Comparison of ENCODE assay signal across 9 mouse cellular contexts in the genomic region with DNA sequence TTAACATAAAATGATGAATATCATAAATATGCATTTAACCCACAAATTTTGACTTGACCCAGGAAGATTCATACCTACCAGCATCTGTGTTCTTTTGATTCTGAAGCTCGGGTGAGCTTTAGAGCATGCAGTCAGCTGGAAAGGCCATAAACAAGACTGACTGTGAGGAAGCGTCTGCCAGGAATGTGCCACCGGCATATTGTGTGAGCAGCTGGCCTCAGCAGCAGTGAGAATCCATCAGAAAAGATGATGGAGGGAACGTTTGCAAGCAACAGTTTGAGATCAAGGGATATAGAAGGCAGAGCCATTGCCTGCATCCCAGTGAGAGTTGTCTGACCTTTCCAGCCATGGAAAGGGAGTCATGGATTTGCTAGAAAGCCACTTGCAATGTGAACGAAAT.
DNase-seq lines count a peak whose midpoint lies in the region; ATAC-seq lines count a peak whose summit lies in the region.
"Had no signal": no experiment of that assay in that cellular context is flagged by ENCODE, and none has a peak within 500 bp of the region (broad histone marks: within the 10 kb centered on the region; RNA-seq: fewer than 3 reads in every experiment).

No protein-coding gene starts in this region.

- ATAC-seq in frontal cortex, adult (ENCODE audit: low TSS enrichment) = no peak
- ATAC-seq: activated CD4-positive, CD25-positive, alpha-beta regulatory T cell, adult 4 months had no signal

- intact Hi-C loops in left cerebral cortex, postnatal 14 days (cut with DNase I) = no loop called here
- intact Hi-C loops in left cerebral cortex, postnatal 25 days (cut with DNase I) = no loop called here

- DNase-seq in left cerebral cortex, postnatal 14 days (ENCODE audit: low spot score in 2 of 2) = peak; percentile 9 to 19
- DNase-seq in left cerebral cortex, postnatal 25 days (ENCODE audit: low spot score in 2 of 2) = no peak
- peak; percentile 87 for DNase-seq in cerebellum, adult 11-12 months
- peak; percentile 87 to 89 for DNase-seq in cerebellum, postnatal 10 days
- DNase-seq in layer of hippocampus, adult 9-11 months = peak; percentile 56
- no peak for DNase-seq in thymus, postnatal 36 days
- DNase-seq: heart, adult 18-20 months had no signal

Comparison
In these comparisons a context has a peak if more than half of its experiments do, and no peak if none do; other contexts are left out.
1. DNase-seq: peak in left cerebral cortex, postnatal 14 days (2 of 2), cerebellum, adult 11-12 months (single experiment), cerebellum, postnatal 10 days (2 of 2) and layer of hippocampus, adult 9-11 months (single experiment); none in left cerebral cortex, postnatal 25 days (0 of 2) and thymus, postnatal 36 days (0 of 2).